Mouse (Mus musculus) midbrain, embryonic 15.5 days (tissue): ENCODE data around the gene Cnih2. TPM values are rescaled to one million over a fixed set of nuclear protein-coding genes. Genes with fewer than 3 reads are reported as not detected.

Source experiments
- ATAC-seq: fragments of 200-750 bp; cut with Nextera tagmentation; replicated peaks from 2 replicates; pipeline ENCODE4 v1.8.0; 2017; ENCODE audit warnings: moderate TSS enrichment
- H3K27ac ChIP-seq: fragments of 300-500 bp; sonication (generic); 2 replicates; pipeline ENCODE4 v1.5.1; 2015; ENCODE audit warnings: mild to moderate bottlenecking, inconsistent platforms
- H3K27me3 ChIP-seq: fragments of 300-500 bp; sonication (generic); replicated peaks from 2 replicates; pipeline ENCODE4 v1.6.1; 2015; ENCODE audit warnings: inconsistent platforms
- H3K36me3 ChIP-seq: fragments of 300-500 bp; sonication (generic); replicated peaks from 2 replicates; pipeline ENCODE4 v1.6.1; 2015; ENCODE audit warnings: inconsistent platforms
- H3K4me1 ChIP-seq: fragments of 300-500 bp; sonication (generic); 2 replicates; pipeline ENCODE4 v1.6.1; 2015; ENCODE audit warnings: inconsistent platforms
- H3K4me2 ChIP-seq: fragments of 300-500 bp; sonication (generic); 2 replicates; pipeline ENCODE4 v1.6.1; 2015; ENCODE audit warnings: inconsistent platforms, mild to moderate bottlenecking, moderate library complexity
- H3K4me3 ChIP-seq: fragments of 300-500 bp; sonication (generic); 2 replicates; pipeline ENCODE4 v1.5.1; 2015; ENCODE audit warnings: mild to moderate bottlenecking, inconsistent platforms
- H3K9ac ChIP-seq: fragments of 300-500 bp; sonication (generic); 2 replicates; pipeline ENCODE4 v1.6.1; 2015; ENCODE audit warnings: mild to moderate bottlenecking, inconsistent platforms
- H3K9me3 ChIP-seq: fragments of 300-500 bp; sonication (generic); 2 replicates; pipeline ENCODE4 v1.6.1; 2016; ENCODE audit warnings: inconsistent platforms
- WGBS: fragments of 180-500 bp; shearing (Covaris S2); methylation state at CpG from one replicate; pipeline ENCODE4 v1.1.7; 2015; ENCODE audit warnings: mixed read lengths; 5-methylcytosine and 5-hydroxymethylcytosine counted together
- polyA plus RNA-seq: library from polyadenylated mRNA; unstranded; fragments of >200 nt; fragmentation: Nextera tagmentation; extraction: Ambion mirVana; gene quantifications from 2 replicates; pipeline ENCODE4 v1.2.1, GENCODE M21; 2015

Cnih2 gene
- polyA plus RNA-seq, 1 experiment from 2014 or later = 480 TPM

DNA sequence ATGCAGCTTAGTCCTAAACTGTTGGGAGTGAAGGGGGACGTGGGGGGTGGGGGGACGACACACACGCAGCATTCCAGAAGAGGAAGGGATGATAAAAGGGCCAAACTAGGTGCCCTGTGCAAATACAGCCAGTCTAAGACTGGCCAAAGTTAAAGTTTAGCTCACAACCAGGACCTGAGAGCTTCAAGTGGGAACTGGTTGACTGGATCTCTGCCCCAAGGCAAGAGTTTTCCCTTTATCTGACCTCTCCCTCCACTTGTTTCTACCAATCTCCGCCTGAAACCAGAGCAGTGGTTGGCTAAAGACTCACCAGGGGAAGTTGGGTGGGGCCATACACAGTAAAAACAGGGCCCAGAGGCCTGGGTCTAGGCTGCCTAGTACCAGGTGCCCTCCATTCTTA lies 10.4 kb upstream of the Cnih2 start:
- ATAC-seq = no peak
- WGBS = 70% methylated on average over 4 of the region's 4 CpGs
- peaks cover 64% of the 10 kb centered on the region for H3K36me3 ChIP-seq
- no peak overlapping the region for H3K9ac ChIP-seq
- H3K27me3 ChIP-seq = no peaks in the 10 kb centered on the region
- H3K9me3 ChIP-seq = no peaks in the 10 kb centered on the region
- no peak overlapping the region for H3K27ac ChIP-seq
- peaks cover 19% of the 10 kb centered on the region for H3K4me1 ChIP-seq
- H3K4me2 ChIP-seq = no peak overlapping the region
- no peak overlapping the region for H3K4me3 ChIP-seq

DNA sequence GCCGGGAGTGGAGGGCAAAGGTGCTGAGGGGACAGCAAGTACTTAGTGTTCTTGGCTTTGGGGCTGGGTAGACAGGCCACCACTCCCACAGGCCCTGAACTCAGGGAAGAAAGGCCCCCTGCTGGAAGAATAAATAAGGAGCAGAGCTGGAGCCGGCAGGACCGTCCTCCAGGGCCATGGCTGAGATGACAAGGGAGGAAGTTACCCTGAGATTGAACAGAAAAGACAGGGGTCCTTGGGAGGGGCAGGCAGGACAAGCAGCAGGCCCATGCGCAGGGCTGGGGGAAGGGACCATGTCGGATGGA lies 9.9 kb upstream of the Cnih2 start:
- Histone ChIP-seq H3K27me3 (no peaks in the 10 kb centered on the region), H3K9ac (no peak overlapping the region), H3K4me1 (peaks cover 19% of the 10 kb centered on the region), H3K4me2 (no peak overlapping the region), H3K4me3 (no peak overlapping the region), H3K36me3 (peaks cover 63% of the 10 kb centered on the region), H3K27ac (no peak overlapping the region), H3K9me3 (no peaks in the 10 kb centered on the region)
- WGBS = 24% methylated on average over 5 of the region's 5 CpGs
- ATAC-seq = no peak

DNA sequence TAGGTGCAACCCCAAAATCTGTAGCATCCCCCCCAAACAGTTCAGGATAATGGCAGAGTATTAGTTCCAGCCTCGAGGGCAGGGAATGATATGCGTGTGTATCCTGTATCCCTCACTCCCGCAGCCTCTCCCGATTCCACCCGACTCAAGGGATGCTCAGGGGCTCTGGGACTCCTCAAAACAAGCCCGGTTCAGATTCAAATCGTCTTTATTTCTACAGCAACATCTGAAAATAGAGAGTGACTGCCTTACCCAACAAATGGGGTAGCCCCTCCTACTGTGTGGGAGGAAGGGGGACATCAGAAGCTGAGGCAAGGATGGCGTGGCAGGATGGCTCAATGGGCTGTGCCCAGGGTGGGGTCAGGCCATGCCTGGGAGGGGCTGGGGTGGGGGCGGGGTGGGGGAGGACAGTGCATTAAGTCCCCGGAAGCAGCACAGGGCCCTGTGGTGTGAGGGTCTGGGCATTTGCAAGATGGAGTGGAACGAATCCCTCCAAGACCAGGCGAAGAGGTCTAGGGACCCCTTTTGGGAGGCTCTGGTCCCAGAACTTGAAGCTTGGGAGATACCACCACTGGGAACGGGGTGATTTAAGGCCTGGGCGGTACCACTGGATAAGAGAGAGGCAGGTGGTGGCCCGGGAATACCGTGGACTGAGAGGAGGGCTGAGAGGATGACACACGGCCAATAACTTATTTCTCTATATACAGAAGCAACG lies 9.4 kb upstream of the Cnih2 start:
- H3K27me3 ChIP-seq = no peaks in the 10 kb centered on the region
- WGBS = 73% methylated on average over 18 of the region's 18 CpGs

DNA sequence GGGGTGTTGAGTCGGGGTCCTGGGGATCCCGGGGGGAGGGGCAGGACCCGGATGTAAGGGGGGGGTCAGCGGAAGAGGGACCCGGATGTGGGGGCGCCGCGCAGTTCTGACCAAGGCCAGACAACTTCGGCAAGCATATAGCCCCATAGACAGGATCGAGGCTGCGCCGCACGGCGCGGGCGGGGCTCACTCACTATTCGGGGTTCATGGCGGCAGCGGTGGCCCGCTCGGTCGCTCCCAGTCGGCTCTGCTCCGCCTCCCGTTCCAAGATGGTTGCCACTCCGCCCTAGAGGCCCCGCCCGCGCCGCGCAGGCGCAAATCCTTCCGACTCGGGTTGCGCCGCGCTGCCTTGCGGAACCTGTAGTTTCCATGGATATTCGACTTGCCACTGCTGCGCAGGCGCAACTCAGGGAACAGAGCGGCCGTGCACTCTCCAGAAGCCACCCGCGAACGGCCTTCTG lies 8.4 kb upstream of the Cnih2 start, which contains the start of gene Rab1b:
TSS of gene Rab1b (minus strand) at position 342 of the 461 bp plus-strand sequence.
- H3K27me3 ChIP-seq = no peaks in the 10 kb centered on the region
- H3K27ac ChIP-seq = peak within 1 kb of the TSS; percentile 97
- peaks cover 19% of the 10 kb centered on the region for H3K4me1 ChIP-seq
- peak within 1 kb of the TSS; percentile 64 for H3K4me3 ChIP-seq
- H3K4me2 ChIP-seq = peak within 1 kb of the TSS; percentile 79
- H3K9ac ChIP-seq = peak within 1 kb of the TSS; percentile 90
- WGBS = under 1% methylated on average over 46 of the region's 46 CpGs
- no peaks in the 10 kb centered on the region for H3K9me3 ChIP-seq
- peaks cover 57% of the 10 kb centered on the region for H3K36me3 ChIP-seq
- ATAC-seq = peak; percentile 92

More for the DNA sequence above, 9.4 kb upstream of the Cnih2 start:
- no peak overlapping the region for H3K9ac ChIP-seq
- ATAC-seq = peak; percentile 18
- no peaks in the 10 kb centered on the region for H3K9me3 ChIP-seq
- H3K27ac ChIP-seq = peak overlapping the region; percentile 97; the same call in 1 of the 2 replicates
- H3K4me3 ChIP-seq = no peak overlapping the region
- no peak overlapping the region for H3K4me2 ChIP-seq
- H3K36me3 ChIP-seq = peaks cover 65% of the 10 kb centered on the region
- peaks cover 19% of the 10 kb centered on the region for H3K4me1 ChIP-seq

DNA sequence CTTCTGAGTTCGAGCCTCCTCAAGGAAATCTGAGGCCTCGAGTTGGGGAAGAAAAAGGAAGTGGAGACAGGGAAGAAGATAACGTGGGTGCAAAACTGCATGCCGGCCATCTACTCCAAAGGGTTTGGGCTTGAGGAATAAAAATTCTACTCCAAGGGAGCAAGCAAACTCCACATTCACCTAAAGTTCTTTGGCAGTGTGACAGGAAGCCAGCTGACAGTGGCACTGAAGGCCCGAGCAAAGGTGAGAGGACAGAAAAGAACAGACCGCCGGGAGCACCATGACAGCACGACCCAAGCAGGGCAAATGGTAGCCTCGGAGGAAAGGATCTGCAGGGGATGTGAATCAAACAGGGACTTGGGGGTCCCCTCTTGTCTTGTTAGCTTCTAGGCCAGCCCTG lies 7.8 kb upstream of the Cnih2 start:
- 0 out of 2 replicates have a peak, but pooled peaks have one; percentile 0 for ATAC-seq
- WGBS = 22% methylated on average over 9 of the region's 9 CpGs
- Histone ChIP-seq H3K4me3 (peak overlapping the region; percentile 64), H3K36me3 (peaks cover 51% of the 10 kb centered on the region), H3K27ac (peak overlapping the region; percentile 97), H3K4me1 (peaks cover 19% of the 10 kb centered on the region), H3K4me2 (peak overlapping the region; percentile 79), H3K9ac (peak overlapping the region; percentile 90), H3K9me3 (no peaks in the 10 kb centered on the region), H3K27me3 (no peaks in the 10 kb centered on the region)

DNA sequence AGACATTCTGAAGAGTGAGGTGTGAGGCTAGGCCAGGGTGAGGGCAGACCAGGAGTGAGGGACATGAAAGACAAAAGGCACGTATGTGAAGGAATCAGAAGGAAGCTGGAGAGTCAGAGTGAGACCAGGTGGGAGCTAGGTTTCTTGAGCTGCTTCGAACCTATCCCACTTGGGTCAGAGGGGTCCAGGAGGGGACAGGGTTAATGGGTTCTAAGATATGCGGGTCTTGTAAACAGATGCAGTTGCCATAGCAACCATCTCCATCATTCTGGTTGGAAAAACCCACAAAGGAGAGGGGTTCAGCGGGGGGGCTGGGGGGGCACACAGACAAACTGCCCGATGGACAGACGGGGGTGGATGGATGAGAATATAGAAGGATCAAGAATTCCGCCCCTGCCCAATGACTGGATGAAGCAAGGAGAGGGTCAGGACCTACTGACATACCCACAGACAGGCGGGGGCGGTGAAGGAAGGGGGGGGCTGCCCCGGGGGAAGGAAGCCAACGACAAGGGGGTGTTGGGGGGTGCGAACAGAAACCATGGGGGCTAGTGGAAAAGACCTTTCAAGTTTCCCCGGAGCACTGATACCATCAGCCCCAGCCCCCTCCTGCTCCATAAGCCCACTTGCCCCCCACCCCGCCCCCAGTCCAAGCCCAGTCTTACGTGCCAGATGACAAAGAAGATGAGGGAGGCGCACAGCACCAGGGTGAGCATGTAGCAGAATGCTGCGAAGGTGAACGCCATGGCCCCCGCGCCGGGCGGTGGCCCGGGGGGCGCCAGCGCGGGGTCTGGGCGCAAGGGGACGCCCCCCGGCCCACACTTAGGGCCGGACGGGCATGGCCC lies 579 bp downstream of the Cnih2 start:
- Histone ChIP-seq H3K4me2 (peak overlapping the region; percentile 93), H3K36me3 (peaks cover 12% of the 10 kb centered on the region; the same call in 1 of the 2 replicates), H3K9ac (peak overlapping the region; percentile 100), H3K27me3 (no peaks in the 10 kb centered on the region), H3K4me3 (peak overlapping the region; percentile 96), H3K4me1 (peaks cover 63% of the 10 kb centered on the region), H3K27ac (peak overlapping the region; percentile 99), H3K9me3 (no peaks in the 10 kb centered on the region)
- peak; percentile 22 for ATAC-seq
- WGBS = 2% methylated on average over 31 of the region's 31 CpGs

DNA sequence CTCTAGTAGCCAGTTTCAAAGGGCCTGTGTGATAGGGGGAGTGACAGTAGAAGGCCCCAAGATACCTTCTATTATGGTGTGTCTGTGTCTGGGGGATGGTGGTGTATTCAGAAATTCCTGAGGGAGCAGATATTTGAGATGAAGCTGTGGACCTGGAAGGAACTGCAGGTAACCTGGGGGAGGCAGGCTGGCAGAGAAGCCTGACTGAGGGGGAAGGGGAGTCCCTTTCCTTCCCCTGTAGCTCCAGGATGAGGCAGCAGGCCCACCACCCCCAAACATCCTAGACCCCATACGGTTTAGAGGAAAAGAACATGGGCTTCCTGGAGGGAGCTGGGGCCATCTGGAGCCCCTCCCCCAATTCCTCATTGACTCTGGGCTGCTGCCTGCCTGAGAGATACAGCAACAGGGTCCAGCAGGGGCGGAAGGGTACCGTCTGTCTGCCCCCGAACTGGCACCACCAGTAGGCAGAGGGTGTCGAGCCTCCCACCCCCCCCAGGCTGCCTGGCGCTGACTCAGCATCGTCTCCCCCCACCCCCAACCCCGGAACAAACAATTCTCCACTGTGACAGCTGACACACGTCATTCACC lies 2.3 kb downstream of the Cnih2 start:
- peak overlapping the region; percentile 99 for H3K27ac ChIP-seq
- no peaks in the 10 kb centered on the region for H3K27me3 ChIP-seq
- peak overlapping the region; percentile 96 for H3K4me3 ChIP-seq
- H3K4me1 ChIP-seq = peaks cover 66% of the 10 kb centered on the region
- H3K9ac ChIP-seq = peak overlapping the region; percentile 100
- no peak for ATAC-seq
- H3K9me3 ChIP-seq = no peaks in the 10 kb centered on the region
- peak overlapping the region; percentile 93 for H3K4me2 ChIP-seq
- peaks cover 18% of the 10 kb centered on the region for H3K36me3 ChIP-seq
- WGBS = 11% methylated on average over 9 of the region's 9 CpGs

DNA sequence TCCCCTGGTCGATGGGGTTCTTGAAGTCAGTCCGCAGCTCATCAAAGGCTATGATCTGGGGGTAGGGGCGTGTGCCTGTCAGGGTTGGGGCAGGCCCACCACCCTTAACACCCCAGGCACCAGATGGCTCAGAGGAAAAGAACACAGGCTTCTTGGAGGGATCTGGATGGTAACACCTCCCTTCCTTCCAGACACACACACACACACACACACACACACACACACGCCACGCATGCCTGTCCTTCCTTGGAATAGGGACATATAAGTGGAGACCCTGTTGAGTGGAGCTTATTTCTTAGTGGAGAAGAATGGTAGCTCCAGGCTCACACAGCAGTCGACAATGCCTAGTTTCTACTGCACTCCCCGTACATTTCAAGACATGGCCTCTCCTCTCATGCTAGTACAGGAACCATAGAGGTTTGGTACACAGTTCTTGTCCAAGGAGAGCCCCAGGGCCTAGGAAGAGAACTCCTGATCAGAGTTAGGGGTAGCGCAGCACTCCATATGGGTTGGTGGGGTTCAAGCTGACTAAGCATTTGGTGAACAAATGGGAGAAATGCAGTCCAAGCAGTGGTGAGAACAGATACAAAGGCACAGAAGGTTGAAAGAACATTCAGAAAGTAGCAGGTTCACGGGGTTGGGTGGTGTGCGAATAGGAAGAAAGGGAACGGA lies 3.4 kb downstream of the Cnih2 start:
- ATAC-seq = peak; percentile 1; the same call in 1 of the 2 replicates
- Histone ChIP-seq H3K27ac (peak overlapping the region; percentile 99), H3K27me3 (no peaks in the 10 kb centered on the region), H3K9me3 (no peaks in the 10 kb centered on the region), H3K4me1 (peaks cover 64% of the 10 kb centered on the region), H3K36me3 (peaks cover 16% of the 10 kb centered on the region), H3K4me2 (peak overlapping the region; percentile 93), H3K4me3 (peak overlapping the region; percentile 96), H3K9ac (peak overlapping the region; percentile 100)
- WGBS = 26% methylated on average over 11 of the region's 11 CpGs

DNA sequence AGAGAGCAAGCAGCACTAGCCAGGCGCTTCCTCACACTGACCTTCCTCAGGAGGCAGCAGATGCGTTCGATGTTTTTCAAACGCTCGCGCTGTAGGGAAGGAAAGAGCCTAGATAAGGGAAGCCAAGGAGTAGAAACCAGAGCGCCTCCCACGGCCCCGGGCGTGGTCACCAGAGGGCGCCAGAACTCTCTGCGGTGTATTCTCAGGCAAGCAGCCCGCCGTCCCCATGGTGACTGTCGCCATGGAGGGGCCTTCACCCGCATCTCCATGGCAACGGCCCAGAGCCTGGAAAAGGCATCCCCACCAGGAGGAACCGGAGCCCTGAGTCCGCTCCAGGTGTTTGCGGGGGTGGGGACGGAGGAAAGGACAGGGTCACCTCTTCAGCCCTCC lies 4.1 kb downstream of the Cnih2 start:
- peak overlapping the region; percentile 93 for H3K4me2 ChIP-seq
- peak; percentile 68 for ATAC-seq
- WGBS = under 1% methylated on average over 21 of the region's 21 CpGs
- peak overlapping the region; percentile 96 for H3K4me3 ChIP-seq
- peaks cover 14% of the 10 kb centered on the region for H3K36me3 ChIP-seq
- peak overlapping the region; percentile 100 for H3K9ac ChIP-seq
- H3K27me3 ChIP-seq = no peaks in the 10 kb centered on the region
- H3K9me3 ChIP-seq = no peaks in the 10 kb centered on the region
- H3K4me1 ChIP-seq = peaks cover 63% of the 10 kb centered on the region
- peak overlapping the region; percentile 99 for H3K27ac ChIP-seq

DNA sequence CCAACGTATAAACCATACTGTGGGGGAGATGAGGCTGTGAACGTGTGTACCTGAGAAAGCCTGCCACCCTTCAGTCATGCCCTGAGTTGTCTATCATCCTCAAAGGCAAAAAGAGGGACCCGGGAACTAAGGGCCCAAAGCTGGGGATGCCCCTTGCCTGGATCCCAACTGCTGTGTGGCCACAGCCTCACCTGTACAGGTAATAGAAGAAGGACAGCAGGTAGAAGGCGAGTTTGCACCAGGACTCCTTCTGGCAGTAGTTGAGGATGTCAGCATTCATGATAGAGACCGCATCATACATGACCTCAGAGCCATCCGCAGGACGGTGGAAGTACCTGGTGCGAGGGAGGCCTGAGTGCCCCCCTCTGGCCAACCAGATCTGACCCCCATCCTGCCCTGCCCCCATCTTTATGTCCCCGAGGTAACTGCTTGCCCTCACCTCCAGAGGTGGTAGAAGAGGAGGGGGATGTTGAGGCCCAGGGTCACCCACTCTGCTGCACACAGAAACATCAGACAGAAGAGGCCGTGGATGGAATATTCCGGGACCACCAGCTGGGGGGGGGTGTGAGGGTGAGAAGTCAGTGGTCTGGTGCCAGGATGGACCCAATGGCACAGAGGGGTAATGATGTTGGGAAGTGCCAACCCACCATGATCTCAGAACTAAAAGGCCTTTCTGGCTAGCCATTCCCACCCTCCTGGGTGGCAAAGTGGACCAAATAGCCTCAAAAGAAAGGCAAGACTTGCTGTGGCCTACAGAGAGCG lies 4.7 kb downstream of the Cnih2 start:
- Histone ChIP-seq H3K27me3 (no peaks in the 10 kb centered on the region), H3K4me1 (peaks cover 62% of the 10 kb centered on the region), H3K27ac (peak overlapping the region; percentile 99), H3K4me3 (peak overlapping the region; percentile 96), H3K36me3 (peaks cover 14% of the 10 kb centered on the region), H3K9ac (peak overlapping the region; percentile 30), H3K4me2 (peak overlapping the region; percentile 93), H3K9me3 (no peaks in the 10 kb centered on the region)
- ATAC-seq = no peak
- 74% methylated on average over 12 of the region's 12 CpGs for WGBS

DNA sequence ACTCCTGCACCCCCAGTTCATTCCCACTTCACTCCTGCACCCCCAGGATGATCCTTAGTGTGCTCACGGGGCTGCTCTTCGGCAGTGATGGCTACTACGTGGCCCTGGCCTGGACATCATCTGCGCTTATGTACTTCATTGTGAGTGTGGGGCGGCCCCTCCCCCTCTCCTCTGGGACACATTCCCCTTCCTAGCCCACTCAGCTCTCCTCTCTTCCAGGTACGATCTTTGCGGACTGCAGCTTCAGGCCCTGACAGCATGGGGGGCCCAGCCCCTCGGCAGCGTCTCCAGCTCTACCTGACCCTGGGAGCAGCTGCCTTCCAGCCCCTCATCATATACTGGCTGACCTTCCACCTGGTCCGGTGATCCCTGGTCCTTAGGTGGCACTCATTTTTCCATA lies 6.2 kb downstream of the Cnih2 start:
- Histone ChIP-seq H3K4me1 (peaks cover 64% of the 10 kb centered on the region), H3K27me3 (no peaks in the 10 kb centered on the region), H3K9me3 (no peaks in the 10 kb centered on the region), H3K9ac (no peak overlapping the region), H3K27ac (0 out of 2 replicates have a peak overlapping the region, but pooled peaks have one; percentile 26), H3K36me3 (peaks cover 14% of the 10 kb centered on the region), H3K4me2 (no peak overlapping the region), H3K4me3 (no peak overlapping the region)
- 87% methylated on average over 10 of the region's 10 CpGs for WGBS
- no peak for ATAC-seq
